Mouse (Mus musculus) common myeloid progenitor, adult 5-6 weeks (primary cell): ENCODE results near the gene Tmbim4. TPM values are rescaled to one million over a fixed set of nuclear protein-coding genes. Genes with fewer than 3 reads are reported as not detected.
A peak's percentile ranks its signal among the peaks of the same experiment; 100 is the strongest.

Experiments
- ATAC-seq: replicated peaks from 2 replicates; pipeline ENCODE4 v1.8.0; 2016; ENCODE audit warnings: low read depth, mild to moderate bottlenecking, moderate TSS enrichment, inconsistent platforms; ENCODE audit not compliant: poor library complexity, severe bottlenecking
- total RNA-seq: library from RNA; stranded (forward); fragments of 200-1000, 187-1606 nt; gene quantifications from 2 replicates; pipeline ENCODE4 v1.2.3, GENCODE M21; 2017

Gene Tmbim4
- total RNA-seq, result 97.8 and 138 TPM in 2 replicates

GRCm38 (mm10) chr10:120201131-120201921 is at the start of gene Tmbim4:
Gene Tmbim4, plus strand, starts transcription at chr10:120201590.
- ATAC-seq, result peak; percentile 64

GRCm38 (mm10) chr10:120151672-120152071 is 49.7 kb upstream of the Tmbim4 start:
- no peak for ATAC-seq

GRCm38 (mm10) chr10:120153911-120154310 is 47.5 kb upstream of the Tmbim4 start:
- no peak for ATAC-seq

GRCm38 (mm10) chr10:120160533-120160932 is 40.9 kb upstream of the Tmbim4 start:
- no peak for ATAC-seq

GRCm38 (mm10) chr10:120162840-120163239 is 38.5 kb upstream of the Tmbim4 start:
- ATAC-seq, result no peak

- ATAC-seq, result peak; percentile 55
These were observed 37.9 kb upstream of the Tmbim4 start for GRCm38 (mm10) chr10:120163490-120163889.

GRCm38 (mm10) chr10:120164931-120165792 is 36.2 kb upstream of the Tmbim4 start:
- no peak for ATAC-seq

- ATAC-seq, result no peak
These were observed 35.4 kb upstream of the Tmbim4 start for GRCm38 (mm10) chr10:120165793-120166503.

- ATAC-seq, result peak; percentile 64
These were observed 33.3 kb upstream of the Tmbim4 start for GRCm38 (mm10) chr10:120168070-120168469.

GRCm38 (mm10) chr10:120169064-120169463 is 32.3 kb upstream of the Tmbim4 start:
- ATAC-seq, result peak; percentile 30; the same call in 1 of the 2 replicates

- no peak for ATAC-seq
These were observed 31.5 kb upstream of the Tmbim4 start for GRCm38 (mm10) chr10:120169841-120170240.

GRCm38 (mm10) chr10:120170277-120170676 is 31.1 kb upstream of the Tmbim4 start:
- ATAC-seq, result no peak

- no peak for ATAC-seq
These were observed 30.1 kb upstream of the Tmbim4 start for GRCm38 (mm10) chr10:120171340-120171739.

- ATAC-seq, result no peak
These were observed 27.1 kb upstream of the Tmbim4 start for GRCm38 (mm10) chr10:120174192-120174705.

GRCm38 (mm10) chr10:120182887-120183286 is 18.5 kb upstream of the Tmbim4 start:
- peak; percentile 91 for ATAC-seq

GRCm38 (mm10) chr10:120183342-120183741 is 18.0 kb upstream of the Tmbim4 start:
- peak; percentile 64 for ATAC-seq

- no peak for ATAC-seq
These were observed 12.9 kb upstream of the Tmbim4 start for GRCm38 (mm10) chr10:120188513-120188912.

GRCm38 (mm10) chr10:120189276-120189675 is 12.1 kb upstream of the Tmbim4 start:
- ATAC-seq, result peak; percentile 75

- ATAC-seq, result peak; percentile 37; the same call in 1 of the 2 replicates
These were observed 11.6 kb upstream of the Tmbim4 start for GRCm38 (mm10) chr10:120189782-120190181.

- ATAC-seq, result no peak
These were observed 10.2 kb upstream of the Tmbim4 start for GRCm38 (mm10) chr10:120191165-120191564.
